Mouse (Mus musculus): ENCODE results near the gene Prkn. TPM values are rescaled to one million over a fixed set of nuclear protein-coding genes. Genes with fewer than 3 reads are reported as not detected.
A peak's percentile ranks its signal among the peaks of the same experiment; 100 is the strongest.

Prkn gene
- polyA plus RNA-seq, 1 experiment = 1.3 TPM

DNA sequence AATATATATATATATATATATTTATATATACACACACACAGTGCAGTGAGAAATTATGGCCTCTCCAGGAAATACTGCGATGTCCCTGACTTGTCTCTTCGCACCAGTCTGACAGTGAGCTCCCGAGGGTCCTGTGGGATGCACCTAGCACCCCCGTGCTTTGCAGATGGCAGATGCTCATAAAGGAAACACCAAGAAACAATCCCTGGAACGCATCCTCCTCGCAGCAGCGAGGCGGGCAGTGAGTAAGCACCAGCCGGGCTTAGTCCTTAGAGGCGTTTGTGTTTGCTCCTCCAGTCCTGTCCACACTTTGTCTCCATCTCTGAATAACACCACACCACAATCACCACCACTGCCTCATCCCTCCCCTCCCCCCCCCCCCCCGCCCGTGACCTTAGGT, 939.4 kb downstream of the Prkn start:
- no peak for TF ChIP-seq GATA1 (IDR thresholded peaks at IDR 0.05; ENCODE audit: low read length)

DNA sequence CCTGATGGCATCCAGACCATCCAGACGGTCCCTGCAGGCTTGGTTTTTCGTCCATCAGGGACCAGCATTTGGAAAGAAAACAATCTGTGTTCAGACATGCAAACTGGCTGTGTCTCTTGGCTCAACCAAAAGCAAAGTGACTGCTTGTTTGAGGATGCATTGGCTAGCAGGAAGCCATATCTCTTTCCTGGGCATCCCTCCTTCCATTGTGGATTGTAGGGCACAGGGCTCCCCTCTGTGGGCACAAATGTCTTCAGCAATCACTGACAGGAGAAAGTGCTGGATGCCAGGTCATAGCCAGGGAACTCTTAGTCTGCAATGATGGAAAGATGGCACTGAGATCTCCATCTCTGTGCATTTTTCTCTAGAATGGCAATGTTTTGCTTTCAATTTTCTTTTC, 939.8 kb downstream of the Prkn start:
- no peak for TF ChIP-seq GATA1 (IDR thresholded peaks at IDR 0.05; ENCODE audit: low read length)

DNA sequence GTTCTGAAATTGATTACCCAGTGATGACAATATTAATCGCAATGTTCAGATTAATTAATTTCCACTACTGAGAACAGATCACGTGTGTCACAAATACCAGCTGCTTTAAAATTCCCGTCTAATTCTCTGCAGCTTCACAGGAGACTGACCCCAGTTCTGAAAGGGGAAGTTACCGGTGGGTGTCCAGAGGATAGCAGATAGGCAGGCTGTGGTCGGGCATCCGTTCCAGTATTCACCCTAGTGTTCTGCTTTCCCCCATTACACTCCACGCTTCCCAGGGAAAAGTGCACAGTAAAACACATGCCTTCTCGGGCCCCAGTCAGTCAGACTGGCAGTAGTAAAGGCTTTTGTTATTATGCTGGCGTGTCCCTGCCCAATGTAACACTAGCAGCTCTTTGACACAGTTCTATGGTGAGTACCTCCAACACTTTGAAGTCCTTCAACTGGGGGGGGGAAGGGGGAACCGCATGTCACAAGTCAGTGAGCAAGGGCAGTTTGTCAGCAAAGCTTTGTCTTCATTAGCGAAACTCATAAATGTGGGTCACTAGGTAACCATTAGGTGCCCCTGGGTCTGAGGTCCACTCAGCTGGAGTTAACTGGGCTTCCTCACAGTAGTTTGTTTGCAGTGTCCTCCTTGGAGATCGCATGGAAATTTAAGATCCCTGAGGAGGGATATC, 940.8 kb downstream of the Prkn start:
- TF ChIP-seq GATA1 (IDR thresholded peaks at IDR 0.05; ENCODE audit: low read length) = no peak

DNA sequence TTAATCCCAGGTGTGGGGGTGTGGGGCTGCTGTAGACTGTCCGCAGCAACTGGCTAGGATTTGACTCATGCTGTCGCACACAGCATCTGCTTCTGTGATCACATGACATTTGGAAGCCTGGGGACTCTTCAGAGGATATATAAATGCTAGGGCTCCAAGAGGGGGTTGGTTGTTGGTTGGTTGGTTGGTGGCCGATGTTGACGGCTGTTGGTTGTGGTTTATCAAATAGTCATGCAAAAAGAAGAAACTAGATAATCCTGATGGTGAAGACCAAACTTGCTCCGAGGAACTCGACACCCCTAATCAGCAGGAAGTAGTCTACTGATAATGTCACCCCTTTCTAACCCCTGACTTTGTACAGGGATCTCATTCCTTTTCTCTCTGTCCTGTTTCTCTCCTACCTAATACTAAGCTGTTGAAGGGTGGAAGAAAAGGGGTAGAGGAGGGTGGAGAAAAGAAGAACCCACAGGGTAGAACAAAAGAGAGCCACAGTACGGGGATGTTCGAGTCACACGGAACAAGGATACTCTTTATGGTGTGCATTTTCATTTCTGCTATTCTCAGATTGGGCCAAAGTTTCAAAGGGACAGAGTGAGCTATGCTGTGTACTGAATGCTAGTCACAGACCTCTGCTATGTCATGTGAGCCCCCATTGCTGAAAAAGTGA, 948.2 kb downstream of the Prkn start:
- TF ChIP-seq GATA1 (IDR thresholded peaks at IDR 0.05; ENCODE audit: low read length) = peak; percentile 85

DNA sequence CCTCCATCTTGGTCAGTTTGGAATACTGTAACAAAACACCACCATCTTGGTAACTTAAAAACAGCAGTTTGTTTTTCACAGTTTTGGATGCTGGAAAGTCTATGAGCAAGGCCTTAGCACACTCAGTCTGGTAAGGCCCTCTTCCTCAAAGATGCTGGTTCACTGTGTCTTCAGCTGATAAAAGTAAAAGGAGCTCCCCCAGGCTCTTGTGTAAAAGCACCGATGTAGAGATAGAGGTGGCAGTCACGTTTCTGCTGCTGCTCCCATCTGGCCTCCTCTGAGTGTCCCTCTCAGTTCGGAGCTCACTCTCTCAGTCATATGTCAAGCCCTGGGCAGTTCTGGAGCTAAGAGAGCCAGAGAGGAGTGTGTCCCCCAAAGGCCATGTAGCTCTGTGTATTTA, 955.8 kb downstream of the Prkn start:
- no peak for TF ChIP-seq GATA1 (IDR thresholded peaks at IDR 0.05; ENCODE audit: low read length)

DNA sequence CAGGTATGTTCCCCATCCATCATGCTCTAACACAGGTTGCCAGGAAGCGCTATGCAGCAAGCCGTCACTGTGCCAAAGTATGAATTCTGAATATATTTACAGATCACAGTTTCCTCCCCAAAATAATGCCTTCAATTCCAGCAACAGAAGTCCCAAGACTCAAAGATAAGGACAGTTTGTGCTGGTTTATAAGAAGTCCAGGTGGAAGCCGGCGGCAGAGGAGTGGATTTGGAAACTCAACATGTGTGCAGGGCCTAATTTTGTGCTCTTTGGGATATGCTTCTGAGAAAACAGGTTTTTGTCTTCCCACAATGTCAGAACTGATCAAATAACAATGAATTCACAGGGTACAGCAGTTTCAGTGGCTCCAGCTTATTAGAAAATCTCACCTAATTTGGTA, 961.0 kb downstream of the Prkn start:
- no peak for TF ChIP-seq GATA1 (IDR thresholded peaks at IDR 0.05; ENCODE audit: low read length)

DNA sequence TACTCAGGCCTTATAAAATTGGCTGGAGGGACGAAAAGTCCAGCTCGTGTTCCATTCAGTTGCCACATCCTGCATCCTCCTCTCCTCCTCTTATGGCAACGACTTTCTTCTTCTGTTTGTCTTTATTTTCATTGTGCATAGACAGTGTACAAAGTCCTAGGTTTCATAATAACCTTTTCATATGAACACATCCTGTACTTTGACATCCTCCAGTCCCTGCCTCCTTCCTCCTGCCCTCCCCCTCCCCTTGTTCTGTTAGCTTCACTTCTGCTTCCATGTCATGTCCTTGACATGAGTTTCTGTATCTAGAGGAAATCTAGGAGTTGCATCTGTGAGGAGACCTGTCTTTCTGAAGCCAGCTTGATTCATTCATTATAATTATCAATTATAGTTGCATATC, 967.1 kb downstream of the Prkn start:
- TF ChIP-seq GATA1 (IDR thresholded peaks at IDR 0.05; ENCODE audit: low read length) = no peak

DNA sequence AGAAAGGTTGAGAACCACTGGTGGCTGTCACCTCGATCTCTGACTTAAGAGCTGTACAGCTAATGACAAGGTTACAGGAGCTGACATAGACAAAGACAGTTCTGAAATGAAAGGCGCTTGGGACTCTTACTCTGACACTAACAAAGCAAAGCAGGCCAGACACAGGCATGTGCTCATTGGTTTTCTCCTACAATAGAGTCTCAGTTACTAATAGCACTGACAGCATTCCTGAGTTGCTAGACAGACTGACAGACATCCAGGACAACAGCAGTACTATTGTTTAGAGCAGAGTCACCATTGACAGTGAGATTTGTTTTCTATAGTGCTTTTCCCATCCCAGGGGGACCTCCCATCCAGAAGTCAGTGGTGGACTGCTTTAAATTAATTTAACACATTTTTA, 977.7 kb downstream of the Prkn start:
- no peak for TF ChIP-seq GATA1 (IDR thresholded peaks at IDR 0.05; ENCODE audit: low read length)

DNA sequence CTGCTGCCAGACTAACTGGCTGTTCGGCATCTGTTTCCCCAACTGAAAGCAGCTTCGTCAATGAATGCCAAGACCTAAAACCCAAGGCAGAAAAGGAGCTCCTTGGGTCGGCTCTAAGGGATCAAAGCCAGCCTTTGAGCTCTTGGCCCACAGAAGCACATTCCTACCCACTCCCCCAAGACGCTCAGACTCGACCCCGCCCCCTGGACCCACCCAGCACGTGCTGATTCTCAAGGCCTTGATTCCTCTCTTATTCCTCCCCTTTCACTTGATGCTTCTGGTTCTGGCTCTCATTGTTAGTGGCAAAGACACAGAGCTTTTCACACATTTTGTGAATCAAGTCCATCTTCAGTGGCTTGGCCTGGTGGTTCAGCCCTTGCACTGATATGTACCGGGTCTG, 979.3 kb downstream of the Prkn start:
- TF ChIP-seq GATA1 (IDR thresholded peaks at IDR 0.05; ENCODE audit: low read length) = no peak

DNA sequence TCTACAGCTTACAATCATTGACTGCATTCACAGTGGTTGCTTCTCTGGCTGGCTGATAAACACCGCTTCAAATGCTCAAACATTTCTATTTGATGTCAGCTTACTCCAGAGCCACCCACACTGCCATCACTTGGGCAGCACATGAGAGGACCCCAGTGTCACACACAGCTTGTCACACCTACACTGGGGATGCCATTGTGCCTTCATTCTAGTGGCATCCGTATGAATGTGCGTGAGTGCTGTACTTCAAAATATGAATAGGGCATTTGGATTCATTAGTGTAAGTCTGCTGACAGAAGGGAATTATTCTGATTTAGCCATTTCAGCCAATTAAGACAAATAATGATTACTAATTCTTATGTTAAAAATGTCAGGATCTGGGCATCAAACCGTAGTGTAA, 980.6 kb downstream of the Prkn start:
- TF ChIP-seq GATA1 (IDR thresholded peaks at IDR 0.05; ENCODE audit: low read length) = no peak

DNA sequence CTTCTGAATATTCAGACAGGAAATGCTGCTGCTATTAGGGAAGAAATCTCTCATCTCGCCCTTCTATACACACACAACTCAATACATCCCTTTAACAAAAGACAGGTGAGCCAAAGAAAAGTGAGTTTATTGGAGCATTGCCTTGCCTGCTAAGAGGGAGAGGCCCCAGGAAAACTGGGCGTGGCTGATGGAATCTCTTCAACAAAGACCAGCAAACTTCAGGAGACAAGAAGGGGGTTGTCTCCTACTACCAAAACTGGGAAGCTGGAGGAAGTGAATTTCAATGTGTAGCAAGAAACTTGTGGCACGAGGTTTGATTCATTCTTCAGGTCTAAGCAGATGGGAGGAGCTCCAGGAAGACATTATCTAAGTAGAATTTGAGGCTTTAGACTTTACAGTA, 989.3 kb downstream of the Prkn start:
- TF ChIP-seq GATA1 (IDR thresholded peaks at IDR 0.05; ENCODE audit: low read length) = no peak

DNA sequence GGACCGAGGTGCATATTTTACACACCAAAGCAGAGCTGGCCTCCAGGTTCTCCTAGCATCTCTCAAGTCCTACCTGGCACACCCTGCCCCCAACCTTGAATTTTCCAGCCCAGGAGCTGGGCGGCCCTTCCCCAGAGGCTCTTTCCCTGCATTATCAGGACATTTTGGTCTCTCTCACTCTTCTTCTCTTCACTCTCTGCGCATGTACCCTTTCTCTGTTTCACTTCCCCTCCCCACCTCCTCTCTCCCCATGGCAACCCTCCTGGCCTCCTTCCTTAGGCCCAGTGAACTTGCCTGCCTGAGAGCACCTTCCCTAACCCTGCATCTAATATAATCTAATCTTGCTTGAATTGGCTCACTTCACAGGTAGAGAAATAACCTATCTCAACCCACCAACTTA, 996.9 kb downstream of the Prkn start:
- no peak for TF ChIP-seq GATA1 (IDR thresholded peaks at IDR 0.05; ENCODE audit: low read length)

DNA sequence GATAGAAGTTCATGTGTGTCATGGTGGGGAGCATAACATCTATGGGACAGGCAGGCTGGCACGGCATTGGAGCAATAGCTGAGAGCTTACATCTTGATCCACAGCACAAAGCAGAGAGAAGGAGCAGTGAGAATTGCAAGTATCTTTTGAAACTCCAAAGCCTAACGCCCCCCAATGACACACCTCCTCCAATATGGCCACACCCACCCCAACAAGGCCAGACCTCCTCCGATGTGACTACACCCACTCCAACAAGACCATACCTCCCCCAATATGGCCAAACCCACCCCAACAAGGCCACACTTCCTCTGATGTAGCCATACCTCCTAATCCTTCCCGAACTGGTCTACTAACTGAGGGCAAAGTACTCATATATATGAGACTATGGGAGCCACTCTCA, 1004.3 kb downstream of the Prkn start:
- TF ChIP-seq GATA1 (IDR thresholded peaks at IDR 0.05; ENCODE audit: low read length) = no peak

DNA sequence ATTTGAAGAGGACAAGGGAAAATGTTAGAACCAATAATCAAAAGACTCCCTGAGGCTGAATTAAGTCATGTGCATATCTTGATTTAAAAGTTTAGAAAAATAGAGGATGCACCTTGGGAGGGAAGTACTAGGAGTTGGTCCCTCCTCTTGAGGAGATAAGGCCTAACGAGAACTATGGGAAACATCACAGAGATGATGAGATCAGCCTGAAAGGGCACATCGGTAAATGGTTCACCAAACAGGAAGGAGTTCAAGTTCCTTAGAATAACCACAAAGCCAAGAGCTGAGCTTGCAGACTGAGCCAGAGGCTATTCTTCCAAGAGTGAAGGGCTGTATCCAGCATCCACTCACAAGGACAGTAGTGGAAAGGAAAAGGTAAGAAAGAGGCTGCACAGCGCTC, 1004.8 kb downstream of the Prkn start:
- no peak for TF ChIP-seq GATA1 (IDR thresholded peaks at IDR 0.05; ENCODE audit: low read length)

DNA sequence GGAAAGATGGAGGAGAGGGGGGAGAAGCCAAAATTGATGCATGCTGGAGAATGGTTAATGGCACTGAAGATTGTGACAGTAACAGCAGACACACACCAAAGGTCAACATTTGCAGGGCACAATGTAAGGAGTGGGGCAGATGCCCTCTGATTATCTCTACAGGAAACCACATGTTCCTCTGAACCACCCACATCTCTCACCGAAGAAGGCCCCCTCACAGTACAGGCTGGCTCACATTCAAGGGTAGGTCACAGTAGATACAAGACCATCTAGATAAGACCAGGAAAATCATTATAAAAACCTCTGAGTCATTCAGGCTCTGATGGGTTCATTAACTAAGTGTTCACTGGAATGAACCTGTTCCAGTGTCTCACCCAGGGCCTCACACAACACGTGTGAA, 1005.3 kb downstream of the Prkn start:
- TF ChIP-seq GATA1 (IDR thresholded peaks at IDR 0.05; ENCODE audit: low read length) = no peak

DNA sequence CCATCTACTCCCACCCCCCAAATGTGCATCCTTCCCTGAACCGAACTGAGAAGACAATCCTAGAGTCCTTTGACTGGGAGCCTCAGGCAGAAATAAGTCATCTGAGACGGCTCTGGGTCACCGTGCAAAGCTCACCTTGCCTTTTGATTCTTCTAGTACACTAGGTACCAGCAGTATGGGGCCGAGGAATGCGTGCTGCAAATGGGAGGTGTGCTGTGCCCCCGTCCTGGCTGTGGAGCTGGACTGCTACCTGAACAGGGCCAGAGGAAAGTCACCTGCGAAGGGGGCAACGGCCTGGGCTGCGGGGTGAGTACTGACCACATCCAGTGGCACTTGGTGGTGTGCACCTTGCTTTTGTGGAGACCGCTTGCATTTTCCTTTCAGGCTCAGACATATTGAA, 1014.4 kb downstream of the Prkn start:
- TF ChIP-seq GATA1 (IDR thresholded peaks at IDR 0.05; ENCODE audit: low read length) = no peak

DNA sequence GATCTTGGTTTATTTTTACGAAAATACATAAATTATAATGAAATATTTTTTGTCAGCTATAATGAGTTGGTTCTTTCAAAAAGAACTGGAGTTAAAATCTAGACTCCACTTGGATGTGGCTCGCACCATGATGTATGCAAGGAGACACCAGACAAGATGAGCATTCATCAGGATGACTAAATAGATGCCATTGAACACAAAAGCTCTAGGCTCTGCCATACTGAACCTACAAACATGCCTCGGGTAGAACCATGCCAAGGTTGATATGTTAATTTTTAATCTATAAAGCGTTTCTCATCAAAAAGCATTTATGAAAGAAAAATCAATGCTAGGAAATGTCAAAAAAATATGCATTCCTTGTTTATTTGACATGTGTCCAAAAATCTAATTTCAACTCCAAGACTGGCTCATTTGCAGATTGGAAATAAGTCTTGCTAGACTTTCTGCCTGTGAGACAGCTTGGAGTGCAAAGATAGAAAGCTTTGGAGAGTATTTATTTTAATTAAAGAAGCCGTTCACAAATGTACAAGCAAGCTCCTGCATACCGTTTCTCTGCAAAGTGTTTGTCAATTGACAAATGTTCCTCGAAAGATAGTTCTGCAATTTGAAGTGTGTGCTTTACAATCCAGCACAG, 1018.7 kb downstream of the Prkn start:
- TF ChIP-seq GATA1 (IDR thresholded peaks at IDR 0.05; ENCODE audit: low read length) = no peak
